Mouse (Mus musculus): Measurements from ENCODE around the gene Cop1. TPM values are rescaled to one million over a fixed set of nuclear protein-coding genes. Genes with fewer than 3 reads are reported as not detected.
"Not testable (repeated sequence)": the region's sequence is repeated elsewhere in the genome, so short reads cannot be mapped to it uniquely, and the experiment has no call there.

Gene Cop1
- 107 and 144 TPM in 2 replicates for polyA plus RNA-seq (2016; fragmentation: Nextera tagmentation; extraction: Ambion mirVana)

DNA sequence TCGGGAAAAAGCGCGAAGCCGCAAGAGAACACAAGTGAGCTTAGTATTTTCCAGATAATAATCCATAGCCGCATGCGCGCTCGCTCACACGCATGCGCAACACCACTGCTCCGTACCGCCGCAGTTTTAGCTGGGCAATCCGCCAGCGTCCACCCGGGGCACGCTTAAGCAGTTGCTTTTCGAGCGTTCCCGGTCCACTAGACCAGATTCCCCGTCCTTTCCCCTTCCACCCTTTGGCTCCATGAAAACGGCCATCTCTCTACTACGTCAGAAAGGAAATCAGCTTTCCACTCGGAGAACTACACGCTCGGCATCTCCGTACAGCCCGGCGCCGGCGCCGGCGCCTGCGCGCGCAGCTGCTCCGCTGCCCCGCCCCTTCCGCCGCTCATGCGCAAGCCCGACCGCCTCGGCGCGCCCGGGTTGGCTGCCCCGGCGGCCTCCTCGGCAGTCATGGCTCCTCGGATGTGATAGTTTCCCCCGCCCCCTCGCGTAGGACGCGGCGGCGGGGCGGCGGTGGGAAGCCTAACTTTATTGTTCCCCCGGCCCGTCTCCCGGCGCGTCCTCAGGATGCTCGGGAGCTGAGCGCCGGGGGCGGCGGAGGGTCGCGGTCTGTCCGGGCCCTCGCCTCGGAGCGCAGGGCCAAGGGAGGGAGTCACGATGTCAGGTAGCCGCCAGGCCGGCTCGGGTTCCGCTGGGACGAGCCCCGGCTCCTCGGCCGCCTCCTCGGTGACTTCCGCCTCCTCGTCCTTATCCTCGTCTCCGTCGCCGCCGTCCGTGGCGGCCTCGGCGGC lies at the start of gene Cop1:
Gene Cop1 (plus strand): TSS at position 540 of the 791 bp plus-strand sequence.
- not testable (repeated sequence) for H3K9me3 ChIP-seq, H3K36me3 ChIP-seq, H3K27me3 ChIP-seq
- H3K4me3 ChIP-seq (replicated peaks) = peak within 1 kb of the TSS; percentile 71
- peak; percentile 96 for ATAC-seq (ENCODE audit: insufficient number of reproducible peaks, insufficient read depth, low FRiP score, low TSS enrichment, low read depth)
- H3K27ac ChIP-seq = peak within 1 kb of the TSS; percentile 92
- peak within 1 kb of the TSS; percentile 86 for H3K9ac ChIP-seq (replicated peaks)
- H3K4me1 ChIP-seq (replicated peaks) = peaks cover 16% of the 10 kb centered on the region
- under 1% methylated on average over 78 of the region's 97 CpGs for WGBS
- H3K4me2 ChIP-seq = peak within 1 kb of the TSS; percentile 66

DNA sequence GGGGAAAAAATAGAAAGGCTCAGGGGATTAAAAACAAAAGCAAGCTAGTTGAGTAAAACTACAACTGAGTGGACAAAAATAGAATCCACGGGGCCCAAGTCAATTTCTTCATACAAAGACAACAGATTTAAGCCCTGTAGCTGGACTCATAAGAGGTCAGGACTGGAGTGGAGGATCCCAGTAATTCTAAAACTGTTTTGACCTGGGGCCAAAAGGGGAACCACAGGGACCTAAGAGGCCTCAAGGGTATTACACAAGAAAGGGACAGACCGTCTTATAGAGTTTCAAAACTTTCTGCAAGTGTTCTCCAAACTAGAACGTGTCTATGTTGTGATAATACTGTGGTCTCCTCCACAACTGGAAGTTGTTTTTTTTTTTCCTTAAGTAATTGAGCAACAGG lies 45.4 kb upstream of the Cop1 start:
- H3K27ac ChIP-seq = no peak overlapping the region
- H3K4me3 ChIP-seq (replicated peaks) = no peak overlapping the region
- H3K9ac ChIP-seq (replicated peaks) = no peak overlapping the region
- ATAC-seq (ENCODE audit: insufficient number of reproducible peaks, insufficient read depth, low FRiP score, low TSS enrichment, low read depth) = no peak
- no peaks in the 10 kb centered on the region for H3K4me1 ChIP-seq (replicated peaks)
- no peaks in the 10 kb centered on the region for H3K9me3 ChIP-seq
- 77% methylated on average over 3 of the region's 3 CpGs for WGBS
- H3K27me3 ChIP-seq = no peaks in the 10 kb centered on the region
- H3K4me2 ChIP-seq = no peak overlapping the region
- H3K36me3 ChIP-seq = no peaks in the 10 kb centered on the region

DNA sequence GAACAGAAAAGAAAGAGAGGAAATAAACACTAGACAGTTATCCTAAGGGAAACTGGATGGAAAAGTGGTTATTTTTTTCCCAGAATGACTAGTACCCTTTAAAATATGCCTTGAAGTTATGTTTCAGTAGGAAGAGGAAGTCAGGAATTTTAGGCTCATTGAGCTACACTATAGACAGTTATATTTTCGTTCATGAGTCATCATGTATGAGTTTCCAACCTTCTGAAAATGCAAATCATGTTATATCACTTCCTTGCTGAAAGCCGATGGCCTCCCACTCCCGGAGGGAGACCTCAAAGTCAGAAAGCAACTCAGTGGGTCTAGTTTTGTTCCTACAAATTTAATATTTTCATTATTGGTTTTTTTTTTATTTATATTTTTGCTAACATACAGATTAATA lies 33.5 kb upstream of the Cop1 start:
- ATAC-seq (ENCODE audit: insufficient number of reproducible peaks, insufficient read depth, low FRiP score, low TSS enrichment, low read depth) = no peak
- 76% methylated on average over 3 of the region's 3 CpGs for WGBS
- Histone ChIP-seq H3K4me1 (replicated peaks) (no peaks in the 10 kb centered on the region), H3K4me3 (replicated peaks) (no peak overlapping the region), H3K36me3 (no peaks in the 10 kb centered on the region), H3K27me3 (no peaks in the 10 kb centered on the region), H3K9me3 (no peaks in the 10 kb centered on the region), H3K9ac (replicated peaks) (no peak overlapping the region), H3K27ac (no peak overlapping the region), H3K4me2 (no peak overlapping the region)

DNA sequence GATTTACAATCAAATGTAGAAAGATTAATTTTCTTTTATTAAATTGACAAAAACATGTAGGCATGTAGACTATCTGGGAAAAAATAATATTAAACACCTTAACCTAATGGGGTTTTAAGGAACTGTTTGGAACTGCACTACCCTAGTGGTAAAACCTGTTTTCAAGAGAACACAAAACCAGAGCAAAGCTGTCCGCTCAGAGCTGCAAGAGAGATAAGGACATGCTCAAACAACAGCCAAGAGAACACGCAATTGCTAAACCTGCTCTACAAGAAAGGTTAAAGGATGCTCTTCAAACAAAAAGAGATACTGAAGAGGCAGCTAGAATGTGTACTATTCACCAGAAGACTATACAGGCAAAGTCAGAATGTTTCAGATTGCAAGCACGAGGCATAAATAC lies 32.5 kb upstream of the Cop1 start:
- Histone ChIP-seq H3K4me1 (replicated peaks) (no peaks in the 10 kb centered on the region), H3K36me3 (no peaks in the 10 kb centered on the region), H3K9me3 (no peaks in the 10 kb centered on the region), H3K4me3 (replicated peaks) (no peak overlapping the region), H3K9ac (replicated peaks) (no peak overlapping the region), H3K4me2 (no peak overlapping the region), H3K27me3 (no peaks in the 10 kb centered on the region), H3K27ac (no peak overlapping the region)
- no peak for ATAC-seq (ENCODE audit: insufficient number of reproducible peaks, insufficient read depth, low FRiP score, low TSS enrichment, low read depth)
- WGBS = 82% methylated on average over 3 of the region's 3 CpGs

DNA sequence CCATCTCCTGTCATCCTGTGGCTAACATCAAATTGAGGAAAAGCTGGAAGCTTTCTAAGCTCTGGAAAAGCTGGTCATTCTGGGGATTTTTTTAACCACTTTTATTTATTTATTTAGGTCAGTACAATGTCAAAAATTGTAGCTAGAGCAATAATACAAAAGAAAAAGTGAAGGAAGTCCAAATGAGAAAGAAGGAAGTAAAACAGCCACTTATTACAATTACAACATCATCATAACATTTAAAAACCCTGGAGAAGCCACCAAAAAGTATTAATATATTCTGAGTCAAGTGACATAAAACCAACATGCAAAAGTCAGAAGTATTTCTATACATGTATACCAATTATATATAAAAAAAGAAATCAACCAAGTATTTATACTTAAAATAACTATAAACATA lies 30.9 kb upstream of the Cop1 start:
- no peaks in the 10 kb centered on the region for H3K36me3 ChIP-seq
- no peaks in the 10 kb centered on the region for H3K27me3 ChIP-seq
- no peaks in the 10 kb centered on the region for H3K4me1 ChIP-seq (replicated peaks)
- H3K4me2 ChIP-seq = no peak overlapping the region
- ATAC-seq (ENCODE audit: insufficient number of reproducible peaks, insufficient read depth, low FRiP score, low TSS enrichment, low read depth) = no peak
- no peaks in the 10 kb centered on the region for H3K9me3 ChIP-seq
- H3K4me3 ChIP-seq (replicated peaks) = no peak overlapping the region
- no peak overlapping the region for H3K9ac ChIP-seq (replicated peaks)
- H3K27ac ChIP-seq = no peak overlapping the region

DNA sequence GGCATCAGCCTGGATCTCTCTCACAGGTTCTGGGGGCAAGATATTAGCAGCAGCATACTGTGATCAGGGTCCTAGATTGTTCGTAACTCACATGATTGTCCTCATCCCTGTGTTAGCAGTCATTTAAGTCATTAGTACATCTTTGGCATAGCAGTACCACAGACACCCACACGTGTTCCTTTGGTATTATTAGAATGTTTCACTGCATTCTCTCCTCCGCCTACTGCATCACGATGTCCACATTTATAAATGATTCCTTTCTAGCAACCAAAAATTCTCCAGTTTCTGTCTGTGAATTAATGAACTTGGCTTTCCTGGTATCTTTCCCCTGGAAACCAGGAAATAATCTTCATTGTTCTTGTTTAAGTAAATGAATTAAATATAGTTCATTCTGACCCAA lies 20.4 kb upstream of the Cop1 start:
- 74% methylated on average over 4 of the region's 4 CpGs for WGBS
- Histone ChIP-seq H3K4me3 (replicated peaks) (no peak overlapping the region), H3K27ac (no peak overlapping the region), H3K9ac (replicated peaks) (no peak overlapping the region), H3K4me1 (replicated peaks) (no peaks in the 10 kb centered on the region), H3K9me3 (no peaks in the 10 kb centered on the region), H3K27me3 (no peaks in the 10 kb centered on the region), H3K36me3 (no peaks in the 10 kb centered on the region), H3K4me2 (no peak overlapping the region)
- no peak for ATAC-seq (ENCODE audit: insufficient number of reproducible peaks, insufficient read depth, low FRiP score, low TSS enrichment, low read depth)

DNA sequence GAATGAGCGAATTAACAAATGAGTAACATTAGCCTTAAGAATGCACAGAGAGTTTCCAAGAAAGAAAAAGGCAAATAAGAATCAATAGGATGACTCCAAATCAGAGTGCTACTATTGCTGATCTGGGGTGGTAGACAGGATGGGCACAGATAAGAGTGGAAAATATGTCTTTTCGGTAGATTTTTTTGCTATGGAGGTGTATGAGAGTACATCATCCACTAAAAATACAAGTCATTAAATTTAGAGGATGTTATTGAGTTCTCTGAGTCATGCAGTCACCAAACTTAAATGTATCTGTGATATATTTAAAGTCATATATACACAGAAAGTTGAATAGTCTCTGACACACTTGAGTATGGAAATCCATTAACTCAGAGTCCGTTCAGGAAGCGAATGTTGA lies 14.7 kb upstream of the Cop1 start:
- H3K4me3 ChIP-seq (replicated peaks) = no peak overlapping the region
- no peaks in the 10 kb centered on the region for H3K4me1 ChIP-seq (replicated peaks)
- no peaks in the 10 kb centered on the region for H3K27me3 ChIP-seq
- no peak overlapping the region for H3K9ac ChIP-seq (replicated peaks)
- H3K27ac ChIP-seq = no peak overlapping the region
- 90% methylated on average over 4 of the region's 4 CpGs for WGBS
- no peaks in the 10 kb centered on the region for H3K36me3 ChIP-seq
- ATAC-seq (ENCODE audit: insufficient number of reproducible peaks, insufficient read depth, low FRiP score, low TSS enrichment, low read depth) = no peak
- no peaks in the 10 kb centered on the region for H3K9me3 ChIP-seq
- no peak overlapping the region for H3K4me2 ChIP-seq

DNA sequence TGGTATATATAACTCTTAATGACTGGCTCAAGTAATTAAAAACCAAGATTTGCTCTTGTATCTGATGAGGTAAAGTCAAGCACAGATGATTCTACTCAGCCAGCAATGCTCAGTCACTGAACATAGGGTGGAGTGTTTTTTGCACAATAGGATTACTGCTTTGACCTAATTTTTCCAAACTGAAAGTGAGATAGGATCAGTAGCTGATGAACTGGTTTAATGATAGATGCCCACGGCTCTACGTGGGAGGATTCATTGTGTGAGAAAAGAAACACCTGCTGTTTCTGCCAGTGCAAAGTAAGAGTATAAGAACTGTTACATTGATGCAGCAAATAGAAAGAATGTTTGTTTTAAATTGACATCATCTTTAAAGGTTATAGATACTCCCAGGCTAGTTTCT lies 10.1 kb upstream of the Cop1 start:
- H3K27ac ChIP-seq = no peak overlapping the region
- no peak overlapping the region for H3K4me2 ChIP-seq
- no peaks in the 10 kb centered on the region for H3K36me3 ChIP-seq
- H3K9ac ChIP-seq (replicated peaks) = no peak overlapping the region
- no peaks in the 10 kb centered on the region for H3K27me3 ChIP-seq
- H3K9me3 ChIP-seq = no peaks in the 10 kb centered on the region
- 88% methylated on average over 2 of the region's 2 CpGs for WGBS
- no peak overlapping the region for H3K4me3 ChIP-seq (replicated peaks)
- H3K4me1 ChIP-seq (replicated peaks) = no peaks in the 10 kb centered on the region
- no peak for ATAC-seq (ENCODE audit: insufficient number of reproducible peaks, insufficient read depth, low FRiP score, low TSS enrichment, low read depth)

DNA sequence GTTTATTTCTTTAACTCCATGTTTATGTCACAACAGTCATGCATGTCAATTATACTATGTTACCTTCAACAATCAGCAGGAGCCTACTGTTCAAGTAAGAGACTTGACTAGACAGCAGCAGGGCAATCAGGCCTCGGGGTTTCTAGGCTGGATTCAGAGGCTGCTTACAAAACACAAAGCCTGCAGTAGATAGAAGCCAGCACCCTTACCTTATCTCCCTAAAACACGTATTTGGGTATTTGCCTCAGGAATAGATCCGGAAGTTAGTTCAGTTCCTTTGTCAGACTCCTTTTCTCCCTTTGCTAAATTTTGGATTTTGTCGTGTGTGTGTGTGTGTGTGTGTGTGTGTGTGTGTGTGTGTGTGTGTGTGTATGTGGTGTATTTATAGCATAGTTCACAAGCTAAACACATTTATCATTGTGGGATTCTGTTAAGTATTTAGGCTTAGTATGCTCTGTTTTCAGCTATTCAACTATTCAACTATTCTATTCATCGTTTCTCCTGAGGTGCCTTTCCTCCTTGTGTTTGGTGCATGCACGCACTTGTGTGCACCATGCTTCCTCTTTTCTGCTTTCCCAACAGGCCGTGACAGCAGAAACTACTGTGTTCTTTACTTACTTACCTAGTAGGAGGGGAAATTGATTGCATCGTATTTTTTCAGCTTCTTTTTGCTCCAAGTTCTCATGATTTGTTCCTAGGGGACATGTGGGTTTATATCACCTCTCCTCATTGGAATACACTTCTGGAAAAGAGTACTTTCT lies 6.9 kb upstream of the Cop1 start:
- Histone ChIP-seq H3K9ac (replicated peaks) (no peak overlapping the region), H3K36me3 (no peaks in the 10 kb centered on the region), H3K27me3 (no peaks in the 10 kb centered on the region), H3K9me3 (no peaks in the 10 kb centered on the region), H3K4me1 (replicated peaks) (no peaks in the 10 kb centered on the region), H3K4me2 (no peak overlapping the region), H3K4me3 (replicated peaks) (no peak overlapping the region), H3K27ac (no peak overlapping the region)
- no peak for ATAC-seq (ENCODE audit: insufficient number of reproducible peaks, insufficient read depth, low FRiP score, low TSS enrichment, low read depth)
- 75% methylated on average over 8 of the region's 8 CpGs for WGBS

DNA sequence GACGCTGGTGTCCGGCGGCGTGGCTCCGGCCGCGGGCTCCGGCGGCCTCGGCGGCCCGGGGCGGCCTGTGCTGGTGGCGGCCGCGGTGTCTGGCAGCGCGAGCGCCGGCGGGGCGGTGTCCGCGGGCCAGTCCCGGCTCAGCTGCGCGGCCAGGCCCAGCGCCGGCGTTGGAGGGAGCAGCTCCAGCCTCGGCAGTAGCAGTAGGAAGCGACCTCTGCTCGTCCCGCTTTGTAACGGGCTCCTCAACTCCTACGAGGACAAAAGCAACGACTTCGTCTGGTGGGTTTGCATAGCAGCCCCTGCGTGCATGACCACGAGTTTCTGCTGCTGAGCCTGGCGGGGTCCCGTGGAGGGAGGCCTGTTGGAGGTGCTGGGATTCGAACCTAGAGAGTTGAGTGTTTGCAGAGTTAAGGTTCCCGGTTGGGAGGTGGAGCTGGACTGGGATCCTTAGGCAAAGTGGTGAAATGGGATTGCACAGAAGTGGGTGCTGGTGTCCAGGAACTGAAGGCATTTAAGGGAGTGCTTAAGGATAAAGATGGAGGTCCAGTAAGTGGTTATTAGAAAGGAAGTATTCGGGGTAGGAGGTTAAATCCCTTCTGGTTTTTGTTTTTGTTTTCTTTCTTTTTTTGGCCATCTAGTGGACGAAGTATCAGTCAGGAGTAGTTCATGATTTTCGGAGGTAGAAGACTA lies 597 bp downstream of the Cop1 start:
- peak; percentile 49 for ATAC-seq (ENCODE audit: insufficient number of reproducible peaks, insufficient read depth, low FRiP score, low TSS enrichment, low read depth)
- H3K27me3 ChIP-seq, H3K9me3 ChIP-seq, H3K36me3 ChIP-seq: not testable (repeated sequence)
- peak overlapping the region; percentile 71 for H3K4me3 ChIP-seq (replicated peaks)
- H3K27ac ChIP-seq = peak overlapping the region; percentile 92
- under 1% methylated on average over 30 of the region's 47 CpGs for WGBS
- peak overlapping the region; percentile 66 for H3K4me2 ChIP-seq
- H3K9ac ChIP-seq (replicated peaks) = peak overlapping the region; percentile 86
- peaks cover 16% of the 10 kb centered on the region for H3K4me1 ChIP-seq (replicated peaks)

DNA sequence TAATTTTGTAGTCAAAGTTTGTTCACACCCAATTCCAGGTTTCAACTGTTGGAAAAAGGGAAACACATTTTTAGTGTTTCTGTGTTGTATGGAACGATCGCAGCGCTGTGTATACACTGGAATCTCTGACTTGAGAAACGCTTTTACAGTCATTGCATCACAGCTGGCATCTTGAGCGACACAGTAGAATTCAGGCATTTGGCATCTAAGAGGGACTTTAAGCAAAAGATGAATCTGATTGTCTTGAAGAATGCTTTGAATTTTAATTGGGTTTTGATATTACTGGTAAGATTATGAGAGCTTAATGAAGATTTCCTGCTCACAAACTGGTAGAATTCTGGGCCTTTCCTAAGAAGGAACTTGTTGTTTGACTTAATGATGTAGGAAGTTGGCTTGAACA lies 1.3 kb downstream of the Cop1 start:
- H3K9me3 ChIP-seq = no peaks in the 10 kb centered on the region
- H3K4me2 ChIP-seq = peak overlapping the region; percentile 66
- H3K27me3 ChIP-seq = no peaks in the 10 kb centered on the region
- H3K9ac ChIP-seq (replicated peaks) = peak overlapping the region; percentile 86
- no peaks in the 10 kb centered on the region for H3K36me3 ChIP-seq
- peaks cover 16% of the 10 kb centered on the region for H3K4me1 ChIP-seq (replicated peaks)
- H3K27ac ChIP-seq = no peak overlapping the region
- H3K4me3 ChIP-seq (replicated peaks) = peak overlapping the region; percentile 71
- WGBS = 36% methylated on average over 5 of the region's 5 CpGs
- ATAC-seq (ENCODE audit: insufficient number of reproducible peaks, insufficient read depth, low FRiP score, low TSS enrichment, low read depth) = no peak

Measured in limb, embryonic 12.5 days (tissue).